Mouse (Mus musculus) liver, embryonic 14.5 days (tissue): ENCODE data around the gene Ttc5.

ENCODE experiments used
- CTCF ChIP-seq: IDR thresholded peaks from 2 replicates; pipeline ENCODE4 v1.5.1; 2016; ENCODE audit warnings: antibody characterized with exemption, low read depth, control low read depth
- EP300 ChIP-seq: IDR thresholded peaks from 2 replicates; pipeline ENCODE4 v1.6.1; 2016; ENCODE audit warnings: antibody characterized with exemption, low read depth

DNA sequence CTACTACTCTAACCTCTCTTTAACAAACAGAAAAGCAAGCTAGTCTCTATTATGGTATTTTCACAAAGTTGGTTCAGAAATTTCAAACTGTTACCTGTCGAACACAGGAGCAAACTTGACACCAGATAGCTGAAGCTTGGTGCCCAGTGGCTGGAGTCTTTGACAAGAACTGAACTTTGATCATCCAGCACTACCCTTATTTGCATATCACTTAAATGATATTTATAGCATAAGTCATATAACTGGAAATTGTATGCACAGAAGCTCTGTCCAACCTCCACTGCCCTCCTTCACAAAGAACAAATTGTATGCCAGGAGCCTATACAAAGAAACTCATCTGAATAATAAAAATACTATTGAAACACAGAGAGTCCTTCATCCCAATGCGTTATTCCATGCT lies 43.7 kb downstream of the Ttc5 start:
- TF ChIP-seq EP300 (no peak), CTCF (no peak)
